Mouse (Mus musculus) lung, postnatal 0 days (tissue): Measurements from ENCODE around the gene Serpine1. TPM values are rescaled to one million over a fixed set of nuclear protein-coding genes. Genes with fewer than 3 reads are reported as not detected.

ENCODE experiments used
- ATAC-seq: fragments of 200-750 bp; cut with Nextera tagmentation; 2 replicates; pipeline ENCODE4 v1.8.0; 2017; ENCODE audit warnings: moderate library complexity
- DNase-seq: peaks from one replicate; pipeline ENCODE4 v3.0.0-alpha.2; 2016; ENCODE audit warnings: low spot score
- H3K27ac ChIP-seq: fragments of 300-500 bp; sonication (generic); 2 replicates; pipeline ENCODE4 v1.5.1; 2014; ENCODE audit warnings: antibody characterized with exemption, mild to moderate bottlenecking, low read length, mixed read lengths
- H3K27me3 ChIP-seq: fragments of 300-500 bp; sonication (generic); replicated peaks from 2 replicates; pipeline ENCODE4 v1.6.1; 2014; ENCODE audit warnings: low read length, mixed read lengths; ENCODE audit not compliant: insufficient read depth
- H3K36me3 ChIP-seq: fragments of 300-500 bp; sonication (generic); 2 replicates; pipeline ENCODE4 v1.6.1; 2014; ENCODE audit warnings: low read length, mixed read lengths; ENCODE audit not compliant: insufficient read depth
- H3K4me1 ChIP-seq: fragments of 300-500 bp; sonication (generic); 2 replicates; pipeline ENCODE4 v1.6.1; 2014; ENCODE audit warnings: antibody characterized with exemption, low read depth, low read length, mixed read lengths; ENCODE audit not compliant: insufficient read depth
- H3K4me2 ChIP-seq: fragments of 300-500 bp; sonication (generic); replicated peaks from 2 replicates; pipeline ENCODE4 v1.6.1; 2014; ENCODE audit warnings: low read depth, mild to moderate bottlenecking, low read length, moderate library complexity, mixed read lengths
- H3K4me3 ChIP-seq: fragments of 300-500 bp; sonication (generic); 2 replicates; pipeline ENCODE4 v1.5.1; 2014; ENCODE audit warnings: low read depth, low read length
- H3K9ac ChIP-seq: fragments of 300-500 bp; sonication (generic); replicated peaks from 2 replicates; pipeline ENCODE4 v1.6.1; 2014; ENCODE audit warnings: low read depth, mild to moderate bottlenecking
- H3K9me3 ChIP-seq: fragments of 300-500 bp; sonication (generic); 2 replicates; pipeline ENCODE4 v1.6.1; 2016; ENCODE audit warnings: low read length, mixed read lengths
- CTCF ChIP-seq: IDR thresholded peaks from 2 replicates; pipeline ENCODE4 v1.5.1; 2016; ENCODE audit warnings: antibody characterized with exemption, mild to moderate bottlenecking
- EP300 ChIP-seq: IDR thresholded peaks from 2 replicates; pipeline ENCODE4 v1.6.1; 2016; ENCODE audit warnings: antibody characterized with exemption, mild to moderate bottlenecking, control low read depth
- WGBS: fragments of 180-500 bp; shearing (Covaris S2); extraction: QIAGEN DNeasy Blood & Tissue Kit; methylation state at CpG from one replicate; pipeline ENCODE4 v1.1.7; 2014; 5-methylcytosine and 5-hydroxymethylcytosine counted together
- polyA plus RNA-seq: library from polyadenylated mRNA; unstranded; fragments of >200 nt; fragmentation: Nextera tagmentation; extraction: Ambion mirVana; gene quantifications from 2 replicates; pipeline ENCODE4 v1.2.1, GENCODE M21; 2015

Gene Serpine1
- polyA plus RNA-seq, 1 experiment from 2014 or later = 1.1 TPM

DNA sequence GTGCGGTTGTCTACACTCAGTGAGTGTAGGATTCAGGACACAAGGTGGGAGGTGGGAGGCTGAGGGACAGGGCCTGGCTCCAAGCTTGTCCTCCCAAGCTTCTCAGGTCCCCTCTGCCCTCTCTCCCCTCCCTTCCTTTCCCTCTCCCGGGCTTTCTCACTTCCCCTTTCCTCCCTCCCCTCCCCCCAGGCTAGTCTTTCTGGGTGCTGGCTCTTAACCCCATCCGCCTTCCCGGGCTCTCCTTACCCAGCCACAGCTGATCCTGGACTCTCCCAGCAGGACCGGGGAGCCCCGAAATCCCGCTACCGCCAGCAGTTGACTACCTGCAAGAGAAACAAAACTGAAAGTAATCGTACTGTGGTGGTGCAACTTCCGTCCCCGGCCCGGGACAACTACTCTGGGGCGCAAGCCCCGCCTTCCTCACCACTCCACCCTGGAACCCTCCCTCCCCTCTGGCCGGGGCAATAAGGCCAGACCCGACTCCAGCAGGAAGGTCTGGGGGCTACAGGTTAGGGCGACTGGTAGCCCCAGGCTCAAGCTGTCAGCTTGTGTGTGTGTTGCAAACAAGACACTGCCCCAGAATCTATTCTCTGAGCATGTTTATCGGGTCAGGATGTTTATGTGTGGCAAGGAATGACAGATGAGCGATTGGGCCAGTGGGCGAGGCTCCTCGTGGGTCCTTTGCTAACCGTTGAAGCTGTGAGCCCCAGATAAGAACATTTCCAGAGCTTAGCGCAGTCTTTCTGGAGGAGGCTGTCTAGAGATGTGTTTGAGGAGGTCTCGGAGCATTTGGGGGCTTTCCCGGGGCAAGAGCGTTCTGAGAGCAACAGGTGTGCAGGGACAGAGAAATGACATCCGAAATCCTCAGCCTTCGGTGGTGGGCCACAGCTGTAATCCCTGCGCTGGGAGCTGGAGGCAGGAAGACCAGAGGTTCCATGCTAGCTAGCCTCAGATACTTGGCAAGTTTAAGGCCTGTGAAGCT lies 44.1 kb upstream of the Serpine1 start, which contains the start of gene Trim56:
Gene Trim56 (minus strand): TSS at position 344 of the 982 bp plus-strand sequence.
- peak; percentile 96 for DNase-seq
- Histone ChIP-seq H3K4me2 (peak within 1 kb of the TSS; percentile 77), H3K36me3 (peaks cover 9% of the 10 kb centered on the region), H3K9me3 (no peaks in the 10 kb centered on the region), H3K27ac (peak within 1 kb of the TSS; percentile 90), H3K4me3 (peak within 1 kb of the TSS; percentile 77), H3K4me1 (peaks cover 8% of the 10 kb centered on the region), H3K27me3 (no peaks in the 10 kb centered on the region), H3K9ac (peak within 1 kb of the TSS; percentile 78)
- no peak for TF ChIP-seq CTCF
- peak; percentile 65 for TF ChIP-seq EP300
- ATAC-seq = peak; percentile 93
- WGBS = 3% methylated on average over 28 of the region's 29 CpGs

DNA sequence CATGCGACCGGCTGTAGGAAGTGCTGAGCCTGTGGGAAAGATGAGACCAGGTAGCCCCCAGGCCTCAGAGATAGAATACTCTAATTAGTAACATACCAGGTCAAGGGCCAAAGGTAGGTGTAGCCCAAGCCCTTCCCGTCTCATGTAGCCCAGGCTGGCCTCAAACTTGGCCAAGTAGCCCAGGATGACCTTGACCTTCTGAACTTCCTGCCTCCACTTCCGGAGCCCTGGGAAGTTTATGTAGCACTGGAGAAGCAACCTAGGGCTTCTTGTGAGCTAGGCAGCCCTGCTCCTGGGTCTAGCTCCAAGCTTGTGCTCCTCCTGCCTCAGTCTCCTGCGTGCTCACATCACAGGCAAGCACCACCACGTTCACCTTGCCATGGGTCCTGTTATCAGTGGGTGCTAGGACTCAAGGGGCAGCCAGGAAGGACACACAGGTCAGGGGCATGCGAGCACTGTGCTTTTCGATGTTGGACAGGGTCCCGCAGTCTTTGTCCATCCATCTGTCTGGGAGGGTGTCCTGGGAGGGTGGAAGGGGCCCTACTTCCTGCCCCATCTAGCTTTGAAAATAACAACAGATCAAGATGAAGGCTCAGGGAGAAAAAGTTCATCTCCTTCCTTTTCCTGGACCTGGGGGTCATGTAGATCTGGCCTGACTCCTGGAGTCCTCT lies 43.0 kb upstream of the Serpine1 start:
- Histone ChIP-seq H3K36me3 (peaks cover 9% of the 10 kb centered on the region), H3K4me3 (peak overlapping the region; percentile 77), H3K9me3 (no peaks in the 10 kb centered on the region), H3K27ac (peak overlapping the region; percentile 90), H3K4me2 (peak overlapping the region; percentile 77), H3K4me1 (peaks cover 8% of the 10 kb centered on the region), H3K9ac (peak overlapping the region; percentile 78), H3K27me3 (no peaks in the 10 kb centered on the region)
- no peak for DNase-seq
- no peak for ATAC-seq
- no peak for TF ChIP-seq EP300
- TF ChIP-seq CTCF = no peak
- 48% methylated on average over 9 of the region's 9 CpGs for WGBS

DNA sequence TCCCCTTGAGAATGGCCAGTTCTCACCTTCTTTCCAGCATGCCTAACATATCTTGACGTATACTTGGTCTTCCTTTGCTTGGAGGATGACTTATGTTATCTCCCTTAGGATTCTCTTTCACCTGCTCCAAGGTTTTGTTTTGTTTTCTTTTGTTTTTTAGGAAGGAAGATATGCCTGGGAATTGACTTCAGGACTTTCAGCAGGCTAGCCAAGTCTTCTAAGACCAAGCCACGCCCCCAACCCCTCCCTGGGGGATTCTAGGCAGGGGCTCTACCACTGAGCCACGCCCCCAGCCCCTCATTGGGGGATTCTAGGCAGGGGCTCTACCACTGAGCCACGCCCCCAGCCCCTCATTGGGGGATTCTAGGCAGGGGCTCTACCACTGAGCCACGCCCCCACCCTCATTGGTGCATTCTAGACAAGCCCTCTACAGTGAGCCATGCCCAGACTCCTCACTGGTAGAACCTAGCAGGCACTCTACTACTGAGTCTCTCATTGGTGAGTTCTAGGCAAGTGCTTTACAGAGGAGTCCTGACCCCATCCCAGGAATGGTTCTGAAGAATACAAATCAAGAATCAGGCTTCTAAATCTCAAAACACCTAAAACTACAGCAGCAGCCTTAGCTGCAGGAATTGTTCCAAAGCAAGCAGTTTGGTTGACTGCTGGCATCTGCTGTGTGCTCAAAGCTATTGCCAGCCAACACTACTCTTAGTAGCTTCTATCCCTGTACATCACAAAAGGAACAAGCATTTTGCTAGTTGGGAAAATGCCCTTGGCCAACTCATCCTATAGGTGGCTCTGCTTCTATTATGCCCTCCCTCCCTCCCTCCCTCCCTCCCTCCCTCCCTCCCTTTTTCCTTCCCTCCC lies 39.7 kb upstream of the Serpine1 start:
- no peak overlapping the region for H3K4me3 ChIP-seq
- ATAC-seq = no peak
- 86% methylated on average over 4 of the region's 5 CpGs for whole genome bisulfite sequencing

DNA sequence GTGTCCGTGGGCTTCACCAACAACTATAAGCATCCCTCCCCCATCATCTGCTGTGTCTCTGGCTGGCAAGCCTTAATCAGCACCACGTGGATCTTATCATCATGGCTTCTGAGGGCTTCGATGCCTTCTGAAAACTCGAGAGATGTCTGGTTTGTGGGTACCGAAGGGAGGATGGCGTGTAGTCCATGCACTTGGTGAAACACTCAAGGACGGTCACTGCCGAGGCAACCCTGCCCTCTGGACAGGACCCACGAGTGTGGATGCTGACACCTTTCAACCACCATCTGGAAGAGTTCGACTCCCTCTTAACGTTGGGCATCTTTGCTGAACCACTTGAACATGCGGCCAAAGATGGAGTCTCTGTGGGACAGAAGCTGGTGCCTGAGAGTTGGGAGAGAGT lies 38.8 kb upstream of the Serpine1 start:
- DNase-seq (no peak), ATAC-seq (no peak)
- Histone ChIP-seq H3K9ac (no peak overlapping the region), H3K27me3 (no peaks in the 10 kb centered on the region), H3K36me3 (peaks cover 9% of the 10 kb centered on the region), H3K27ac (no peak overlapping the region), H3K4me3 (no peak overlapping the region), H3K4me2 (no peak overlapping the region), H3K9me3 (no peaks in the 10 kb centered on the region), H3K4me1 (peaks cover 10% of the 10 kb centered on the region)
- WGBS = 95% methylated on average over 12 of the region's 12 CpGs
- TF ChIP-seq EP300 = no peak

More for the DNA sequence above, 39.7 kb upstream of the Serpine1 start:
- H3K36me3 ChIP-seq = peaks cover 9% of the 10 kb centered on the region
- no peaks in the 10 kb centered on the region for H3K27me3 ChIP-seq
- H3K9me3 ChIP-seq = no peaks in the 10 kb centered on the region
- no peak overlapping the region for H3K27ac ChIP-seq
- no peak overlapping the region for H3K9ac ChIP-seq
- peaks cover 10% of the 10 kb centered on the region for H3K4me1 ChIP-seq
- DNase-seq = no peak
- no peak overlapping the region for H3K4me2 ChIP-seq
- TF ChIP-seq EP300 = no peak
- TF ChIP-seq CTCF = no peak

DNA sequence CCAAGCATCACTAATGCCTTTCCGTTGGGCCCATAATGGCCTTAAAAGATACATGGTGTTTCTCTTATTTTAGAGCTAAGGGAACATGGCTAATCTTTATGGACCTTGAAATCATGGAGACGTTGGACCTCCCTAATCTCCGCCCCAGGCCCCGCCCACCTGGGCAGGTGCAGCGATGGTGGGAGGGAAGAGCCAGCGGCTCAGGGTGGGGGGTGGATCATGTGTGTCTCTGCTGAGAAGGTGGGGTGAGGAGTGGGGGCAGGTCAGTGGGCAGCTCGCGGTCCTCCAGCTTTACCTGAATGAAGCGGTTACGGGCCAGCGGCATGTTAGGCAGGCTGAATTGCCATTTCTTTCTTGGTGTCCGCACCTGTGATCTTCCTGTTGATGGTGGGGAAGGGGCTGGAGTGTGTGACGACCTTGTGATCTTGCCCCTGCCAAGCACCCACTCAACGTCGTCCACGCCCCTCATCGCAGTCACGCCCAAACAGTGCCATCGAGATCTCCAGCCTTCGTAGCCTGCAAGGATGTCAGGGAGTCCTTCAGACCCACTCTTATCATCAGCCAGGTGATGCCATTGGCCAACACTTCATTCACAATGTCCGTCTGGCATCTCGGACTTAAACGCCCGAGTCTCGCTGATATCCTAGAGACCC lies 38.0 kb upstream of the Serpine1 start:
- no peak for DNase-seq
- Histone ChIP-seq H3K9me3 (no peaks in the 10 kb centered on the region), H3K36me3 (peaks cover 9% of the 10 kb centered on the region), H3K9ac (no peak overlapping the region), H3K27ac (no peak overlapping the region), H3K4me2 (no peak overlapping the region), H3K4me3 (no peak overlapping the region), H3K4me1 (peaks cover 6% of the 10 kb centered on the region), H3K27me3 (no peaks in the 10 kb centered on the region)
- 51% methylated on average over 25 of the region's 25 CpGs for WGBS
- TF ChIP-seq EP300 (no peak), CTCF (no peak)
- no peak for ATAC-seq
